In genomic region chr7:92687556-92688298, GRCm38 (mm10) we compare ENCODE assay signal across 28 mouse cellular contexts. TPM values are rescaled to one million over a fixed set of nuclear protein-coding genes. Genes with fewer than 3 reads are reported as not detected.
"Had no signal": no experiment of that assay in that cellular context is flagged by ENCODE, and none has a peak within 500 bp of the region (broad histone marks: within the 10 kb centered on the region; RNA-seq: fewer than 3 reads in every experiment).

No protein-coding gene starts in this region.

- H3K27ac ChIP-seq: gastrocnemius, adult 2 months; heart, adult 2 months; heart, embryonic 13.5 days; heart, embryonic 15.5 days; hindbrain, embryonic 10.5 days; hindbrain, embryonic 12.5 days; hindbrain, embryonic 15.5 days; hindbrain, postnatal 0 days; kidney, embryonic 15.5 days; kidney, postnatal 0 days; layer of hippocampus, adult 2 months; limb, embryonic 13.5 days; limb, embryonic 15.5 days; liver, embryonic 12.5 days; liver, embryonic 14.5 days had no signal

- H3K4me3 ChIP-seq: gastrocnemius, adult 2 months; heart, adult 2 months; heart, embryonic 13.5 days; heart, embryonic 15.5 days; hindbrain, embryonic 10.5 days; hindbrain, embryonic 12.5 days; hindbrain, embryonic 15.5 days; kidney, embryonic 15.5 days; layer of hippocampus, adult 2 months; limb, embryonic 13.5 days; limb, embryonic 15.5 days; liver, embryonic 12.5 days had no signal

- H3K9me3 ChIP-seq: heart, embryonic 13.5 days; heart, embryonic 15.5 days; hindbrain, embryonic 10.5 days; hindbrain, embryonic 12.5 days; hindbrain, embryonic 15.5 days; kidney, embryonic 15.5 days; limb, embryonic 13.5 days; limb, embryonic 15.5 days; liver, embryonic 12.5 days had no signal

- H3K4me1 ChIP-seq: heart, embryonic 13.5 days; heart, embryonic 15.5 days; hindbrain, embryonic 10.5 days; hindbrain, embryonic 12.5 days; hindbrain, embryonic 15.5 days; kidney, embryonic 15.5 days; limb, embryonic 13.5 days; limb, embryonic 15.5 days; liver, embryonic 12.5 days had no signal

- DNase-seq: gastrocnemius, adult 2 months; gastrocnemius, postnatal 10 days; gastrocnemius, postnatal 25 days; heart, adult 2 months; heart, postnatal 4 days; kidney, adult 11 months; kidney, adult 2 months; kidney, adult 9 months; kidney, postnatal 14 days; kidney, postnatal 36 days; layer of hippocampus, postnatal 36 days; left cerebral cortex, postnatal 4 days had no signal

- H3K27me3 ChIP-seq: heart, embryonic 13.5 days; heart, embryonic 15.5 days; hindbrain, embryonic 12.5 days; hindbrain, embryonic 15.5 days; kidney, embryonic 15.5 days; limb, embryonic 15.5 days; liver, embryonic 12.5 days had no signal

- H3K36me3 ChIP-seq: heart, embryonic 13.5 days; heart, embryonic 15.5 days; hindbrain, embryonic 10.5 days; hindbrain, embryonic 12.5 days; hindbrain, embryonic 15.5 days; kidney, embryonic 15.5 days; limb, embryonic 13.5 days; limb, embryonic 15.5 days; liver, embryonic 12.5 days had no signal

- ATAC-seq: forebrain, embryonic 16.5 days; hindbrain, postnatal 0 days; liver, embryonic 12.5 days had no signal

- H3K4me2 ChIP-seq: heart, embryonic 11.5 days; heart, embryonic 13.5 days; heart, embryonic 15.5 days; hindbrain, embryonic 12.5 days; hindbrain, embryonic 15.5 days; kidney, embryonic 15.5 days; limb, embryonic 13.5 days; limb, embryonic 15.5 days; liver, embryonic 12.5 days had no signal

- H3K9ac ChIP-seq: heart, embryonic 13.5 days; heart, embryonic 15.5 days; hindbrain, embryonic 12.5 days; hindbrain, embryonic 15.5 days; kidney, embryonic 15.5 days; limb, embryonic 13.5 days; limb, embryonic 15.5 days; liver, embryonic 12.5 days; liver, embryonic 14.5 days had no signal

RNA-seq across cellular contexts. Expression of gene Ankrd42, which starts 50.8 kb away (rescaled TPM):
- total RNA-seq: granulocyte monocyte progenitor cell, adult 5-6 weeks had no signal

RNA-seq across cellular contexts. Expression of gene Rab30, which starts 53.7 kb away (rescaled TPM):
- total RNA-seq: granulocyte monocyte progenitor cell, adult 5-6 weeks had no signal
